1 mouse cellular context compared by ENCODE assay signal in the genomic region with DNA sequence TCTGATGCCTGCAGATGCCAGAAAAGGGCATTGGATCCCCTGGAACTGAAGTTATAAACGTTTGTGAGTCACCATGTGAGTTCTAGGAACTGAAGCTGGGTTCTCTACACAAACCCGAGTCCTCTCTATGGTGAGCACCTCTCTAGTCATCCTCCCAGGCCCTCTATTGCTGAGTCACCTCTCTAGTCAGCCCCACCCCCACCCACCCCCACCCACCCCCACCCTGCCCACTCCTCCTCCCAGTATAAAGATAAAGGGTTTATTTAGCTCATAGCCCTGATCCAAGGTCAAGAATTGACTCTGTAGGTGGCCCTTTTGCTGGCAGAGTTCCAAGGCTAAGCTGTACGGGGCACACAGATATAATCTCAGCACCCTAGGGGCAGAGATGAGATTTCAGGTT.
TF ChIP-seq lines count a peak whose summit lies in the region.

No protein-coding gene starts in this region.

TF ChIP-seq in MEL, 35 proteins besides CTCF, POLR2A, EP300 and RAD21:
- TF ChIP-seq ZMIZ1 (IDR thresholded peaks at IDR 0.05; ENCODE audit: low read depth, low read length), result no peak
- TF ChIP-seq TBP (IDR thresholded peaks at IDR 0.05; ENCODE audit: low read depth, low read length), result no peak
- TF ChIP-seq ZNF384 (IDR thresholded peaks at IDR 0.05; ENCODE audit: low read depth, low read length), result no peak
- TF ChIP-seq MYC (IDR thresholded peaks at IDR 0.05; ENCODE audit: low read depth, low read length), result no peak
- no peak for TF ChIP-seq SMC3 (IDR thresholded peaks at IDR 0.05; ENCODE audit: low read depth, low read length)
- TF ChIP-seq E2F4 (IDR thresholded peaks at IDR 0.05; ENCODE audit: borderline replicate concordance, low read depth, low read length), result no peak
- TF ChIP-seq UBTF (IDR thresholded peaks at IDR 0.05; ENCODE audit: borderline replicate concordance, insufficient read depth, low read depth, low read length), result no peak
- no peak for TF ChIP-seq MXI1 (IDR thresholded peaks at IDR 0.05; ENCODE audit: low read depth, low read length)
- no peak for TF ChIP-seq POLR2AphosphoS2 (IDR thresholded peaks at IDR 0.05; ENCODE audit: low read length)
- no peak for TF ChIP-seq HCFC1 (IDR thresholded peaks at IDR 0.05; ENCODE audit: low read depth, low read length)
- no peak for TF ChIP-seq ZKSCAN1 (IDR thresholded peaks at IDR 0.05; ENCODE audit: low read depth, low read length)
- no peak for TF ChIP-seq POLR2AphosphoS5 (IDR thresholded peaks at IDR 0.05; ENCODE audit: borderline replicate concordance, low read depth, low read length)
- TF ChIP-seq ELF1 (IDR thresholded peaks at IDR 0.05; ENCODE audit: low read depth, low read length), result no peak
- no peak for TF ChIP-seq SIN3A (IDR thresholded peaks at IDR 0.05; ENCODE audit: low read length)
- TF ChIP-seq CHD1 (IDR thresholded peaks at IDR 0.05; ENCODE audit: low read depth, low read length), result no peak
TF ChIP-seq in MEL: peak in this region for 0.
